Mouse (Mus musculus) testis, adult 2 months (tissue): Measurements from ENCODE around the gene Pou5f1. TPM values are rescaled to one million over a fixed set of nuclear protein-coding genes. Genes with fewer than 3 reads are reported as not detected.

Source experiments
- H3K27ac ChIP-seq: fragments of 200-500 bp; 2 replicates; pipeline ENCODE4 v1.5.1; 2012; ENCODE audit warnings: low read depth, low read length; ENCODE audit not compliant: control insufficient read depth, insufficient read depth
- H3K27me3 ChIP-seq: fragments of 200-500 bp; 2 replicates; pipeline ENCODE4 v1.6.1; 2012; ENCODE audit warnings: mild to moderate bottlenecking, low read length, moderate library complexity; ENCODE audit not compliant: control insufficient read depth, insufficient read depth
- H3K36me3 ChIP-seq: fragments of 200-500 bp; 2 replicates; pipeline ENCODE4 v1.6.1; 2012; ENCODE audit warnings: mild to moderate bottlenecking, low read length; ENCODE audit not compliant: control insufficient read depth, insufficient read depth
- H3K4me1 ChIP-seq: fragments of 200-500 bp; 2 replicates; pipeline ENCODE4 v1.6.1; 2012; ENCODE audit warnings: low read length; ENCODE audit not compliant: control insufficient read depth, insufficient read depth
- H3K4me3 ChIP-seq: fragments of 200-500 bp; 2 replicates; pipeline ENCODE4 v1.5.1; 2012; ENCODE audit warnings: low read depth, mild to moderate bottlenecking, low read length, moderate library complexity, mixed read lengths; ENCODE audit not compliant: control insufficient read depth
- CTCF ChIP-seq: fragments of 200-500 bp; IDR thresholded peaks from 2 replicates; pipeline ENCODE4 v1.5.1; 2012; ENCODE audit warnings: low read depth, mild to moderate bottlenecking, inconsistent platforms, low read length, moderate library complexity; ENCODE audit not compliant: control insufficient read depth, insufficient read depth, insufficient replicate concordance
- POLR2A ChIP-seq: fragments of 200-500 bp; IDR thresholded peaks from 2 replicates; pipeline ENCODE4 v1.6.1; 2012; ENCODE audit warnings: low read depth, mild to moderate bottlenecking, inconsistent platforms, low read length, moderate library complexity; ENCODE audit not compliant: control insufficient read depth
- polyA plus RNA-seq: library from polyadenylated mRNA; depleted of rRNA; stranded (reverse); fragments of >200 nt; gene quantifications from 2 replicates; pipeline ENCODE4 v1.2.3, GENCODE M21; 2012

The Pou5f1 gene
- polyA plus RNA-seq, 1 experiment = 11.1 TPM

GRCm38 (mm10) chr17:35544001-35544400, 38.2 kb downstream of the Pou5f1 start:
- no peak overlapping the region for H3K27ac ChIP-seq
- no peak overlapping the region for H3K4me3 ChIP-seq
- no peaks in the 10 kb centered on the region for H3K36me3 ChIP-seq
- no peaks in the 10 kb centered on the region; the same call in 1 of the 2 replicates for H3K4me1 ChIP-seq
- H3K27me3 ChIP-seq = no peaks in the 10 kb centered on the region
- TF ChIP-seq CTCF (no peak), POLR2A (no peak)

DNA sequence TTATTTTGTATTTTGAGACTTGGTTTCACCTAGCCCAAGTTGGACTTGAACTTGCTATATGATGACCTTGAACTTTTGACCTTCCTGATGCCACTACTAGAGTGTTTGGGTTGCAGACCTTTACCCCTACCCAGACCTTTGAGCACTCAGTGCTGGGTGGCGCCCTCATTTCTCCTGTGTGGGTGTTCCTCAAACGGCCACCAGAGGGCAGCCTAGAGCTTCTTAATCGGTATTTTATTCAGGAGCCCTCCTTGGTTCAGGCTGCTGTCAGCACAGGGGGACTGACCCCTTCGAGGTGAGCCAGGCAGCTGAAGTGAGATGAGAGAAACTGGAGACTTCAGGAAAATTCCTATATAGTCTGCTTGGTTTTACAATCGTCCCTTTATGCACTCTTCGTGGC, 38.9 kb downstream of the Pou5f1 start:
- H3K27me3 ChIP-seq = no peaks in the 10 kb centered on the region
- H3K4me3 ChIP-seq = no peak overlapping the region
- TF ChIP-seq CTCF (peak; percentile 76), POLR2A (no peak)
- no peaks in the 10 kb centered on the region for H3K36me3 ChIP-seq
- H3K4me1 ChIP-seq = no peaks in the 10 kb centered on the region; the same call in 1 of the 2 replicates
- no peak overlapping the region for H3K27ac ChIP-seq

- Histone ChIP-seq H3K4me1 (no peaks in the 10 kb centered on the region; the same call in 1 of the 2 replicates), H3K36me3 (no peaks in the 10 kb centered on the region), H3K4me3 (no peak overlapping the region), H3K27me3 (no peaks in the 10 kb centered on the region), H3K27ac (no peak overlapping the region)
- no peak for TF ChIP-seq CTCF
- no peak for TF ChIP-seq POLR2A
Measured at GRCm38 (mm10) chr17:35547465-35547864, 41.6 kb downstream of the Pou5f1 start.

- no peaks in the 10 kb centered on the region for H3K36me3 ChIP-seq
- H3K4me3 ChIP-seq = no peak overlapping the region
- no peak for TF ChIP-seq CTCF
- TF ChIP-seq POLR2A = no peak
- no peaks in the 10 kb centered on the region for H3K27me3 ChIP-seq
- no peaks in the 10 kb centered on the region; the same call in 1 of the 2 replicates for H3K4me1 ChIP-seq
- peak overlapping the region; percentile 43; the same call in 1 of the 2 replicates for H3K27ac ChIP-seq
Measured at GRCm38 (mm10) chr17:35548636-35549035, 42.8 kb downstream of the Pou5f1 start.

DNA sequence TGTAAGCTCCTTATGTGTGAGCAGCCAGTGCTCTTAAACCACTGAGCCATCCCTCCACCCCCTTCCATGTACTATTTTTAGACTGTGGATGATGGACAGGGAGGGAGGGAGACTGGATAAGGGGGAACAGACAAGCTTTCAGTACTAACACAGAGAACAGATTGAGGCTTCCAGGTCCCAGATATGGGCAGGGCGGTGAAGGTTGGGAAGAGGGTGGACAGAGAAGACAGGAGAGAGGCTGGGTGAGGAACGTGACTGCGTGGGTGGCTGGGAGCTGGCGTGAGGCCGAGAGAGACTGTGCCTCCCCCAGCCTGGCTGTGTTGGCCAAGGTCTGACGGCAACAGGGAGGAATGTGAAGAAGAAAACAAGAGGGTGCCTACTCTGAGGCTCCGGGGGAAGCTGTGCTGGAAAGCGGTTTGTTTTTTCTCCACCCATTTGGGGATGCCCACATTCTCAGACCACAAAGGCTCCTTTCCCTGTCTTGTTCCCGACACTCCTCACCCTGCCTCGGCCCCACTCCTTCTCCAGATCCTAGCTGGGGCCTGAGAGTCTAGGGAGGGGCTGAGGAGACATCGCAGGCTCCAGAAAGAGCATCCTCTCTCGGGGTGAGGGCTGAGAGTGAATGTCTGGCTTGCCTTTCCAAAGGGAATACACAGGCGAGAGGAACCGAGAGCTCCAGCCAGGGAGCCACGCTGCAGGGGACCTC, 43.8 kb downstream of the Pou5f1 start:
- H3K27ac ChIP-seq = peak overlapping the region; percentile 88

GRCm38 (mm10) chr17:35550143-35550494, 44.3 kb downstream of the Pou5f1 start:
- H3K27me3 ChIP-seq = no peaks in the 10 kb centered on the region
- H3K4me1 ChIP-seq = peaks cover 5% of the 10 kb centered on the region
- H3K27ac ChIP-seq = peak overlapping the region; percentile 88
- TF ChIP-seq POLR2A (no peak), CTCF (no peak)
- H3K4me3 ChIP-seq = no peak overlapping the region
- H3K36me3 ChIP-seq = no peaks in the 10 kb centered on the region

More for the DNA sequence above, 43.8 kb downstream of the Pou5f1 start:
- no peaks in the 10 kb centered on the region for H3K27me3 ChIP-seq
- H3K4me3 ChIP-seq = no peak overlapping the region
- TF ChIP-seq POLR2A (no peak), CTCF (no peak)
- peaks cover 1% of the 10 kb centered on the region; the same call in 1 of the 2 replicates for H3K4me1 ChIP-seq
- H3K36me3 ChIP-seq = no peaks in the 10 kb centered on the region

DNA sequence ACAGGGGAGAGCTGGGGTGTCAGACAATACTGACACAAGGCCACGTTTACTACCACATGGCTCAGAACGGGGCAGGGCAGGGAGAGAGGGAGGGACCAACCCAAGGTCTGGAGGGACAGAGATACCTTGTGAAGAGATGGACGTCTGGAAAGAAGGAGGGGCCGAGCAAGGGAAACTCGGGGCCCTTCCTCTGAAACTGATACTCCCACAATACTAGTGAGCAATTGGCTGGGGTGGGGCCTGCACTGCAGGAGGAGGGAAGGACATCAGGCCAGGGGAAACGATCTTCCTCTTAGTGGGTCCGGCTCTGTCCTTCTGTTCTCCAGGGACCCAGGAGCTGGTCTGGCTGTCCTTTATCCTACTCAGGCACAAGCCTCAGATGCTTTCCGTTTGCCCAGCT, 45.1 kb downstream of the Pou5f1 start:
- H3K4me1 ChIP-seq = peaks cover 12% of the 10 kb centered on the region
- TF ChIP-seq POLR2A = no peak
- no peak for TF ChIP-seq CTCF
- no peak overlapping the region for H3K4me3 ChIP-seq
- H3K27me3 ChIP-seq = no peaks in the 10 kb centered on the region
- no peak overlapping the region for H3K27ac ChIP-seq
- H3K36me3 ChIP-seq = no peaks in the 10 kb centered on the region
